Mouse (Mus musculus) MEL (cell line): ENCODE measurements at regions not wholly inside any gene's neighbourhood (a gene's known extent, or its start where the extent isn't known, plus 50 kb on each side); places are given as distances from the start of the nearest gene placed in this dataset.

Experiments
- DNase-seq: peaks from one replicate; pipeline ENCODE4 v3.0.0; 2011; ENCODE audit warnings: low read depth, low spot score
- H3K27ac ChIP-seq: 2 replicates; pipeline ENCODE4 v1.5.1; 2012; ENCODE audit warnings: low read depth, mild to moderate bottlenecking, control low read depth, low read length, moderate library complexity; ENCODE audit not compliant: control insufficient read depth
- H3K27me3 ChIP-seq, 2 experiments: fragments of 150-350 bp in 1 of 2; sonication (generic) in 1 of 2; 2 replicates each; pipeline ENCODE4 v1.6.1; 2012; ENCODE audit warnings: low read length in 2 of 2, mild to moderate bottlenecking in 2 of 2, improper control_type of control experiment in 1 of 2, moderate library complexity in 1 of 2; ENCODE audit not compliant: insufficient read depth in 2 of 2, control insufficient read depth in 1 of 2
- H3K36me3 ChIP-seq, 2 experiments: 2 replicates each; pipeline ENCODE4 v1.6.1; 2012 to 2014; ENCODE audit warnings: low read length in 2 of 2, improper control_type of control experiment in 1 of 2, inconsistent platforms in 1 of 2, mild to moderate bottlenecking in 1 of 2; ENCODE audit not compliant: insufficient read depth in 2 of 2, control insufficient read depth in 1 of 2
- H3K4me1 ChIP-seq, 2 experiments: fragments of 150-350 bp in 1 of 2; sonication (generic) in 1 of 2; 2 replicates each; pipeline ENCODE4 v1.6.1; 2012; ENCODE audit warnings: low read length in 2 of 2, improper control_type of control experiment in 1 of 2, mild to moderate bottlenecking in 1 of 2; ENCODE audit not compliant: insufficient read depth in 2 of 2, control insufficient read depth in 1 of 2
- H3K4me3 ChIP-seq, 2 experiments: fragments of 150-350 bp in 1 of 2; sonication (generic) in 1 of 2; 2 replicates each; pipeline ENCODE4 v1.5.1; 2012; ENCODE audit warnings: low read depth in 2 of 2, low read length in 2 of 2, mild to moderate bottlenecking in 2 of 2, moderate library complexity in 2 of 2, control low read depth in 1 of 2, improper control_type of control experiment in 1 of 2; ENCODE audit not compliant: control insufficient read depth in 1 of 2, insufficient read depth in 1 of 2
- H3K79me2 ChIP-seq: 2 replicates; pipeline ENCODE4 v1.6.1; 2012; ENCODE audit warnings: mild to moderate bottlenecking, low read length, moderate library complexity; ENCODE audit not compliant: control insufficient read depth, poor library complexity, insufficient read depth
- H3K9ac ChIP-seq: 2 replicates; pipeline ENCODE4 v1.6.1; 2012; ENCODE audit warnings: low read depth, mild to moderate bottlenecking, control low read depth, low read length, moderate library complexity; ENCODE audit not compliant: control insufficient read depth, poor library complexity, severe bottlenecking
- H3K9me3 ChIP-seq: fragments of 150-350 bp; sonication (generic); replicated peaks from 2 replicates; pipeline ENCODE4 v1.6.1; 2012; ENCODE audit warnings: mild to moderate bottlenecking, low read length, improper control_type of control experiment, moderate library complexity; ENCODE audit not compliant: insufficient read depth
- BHLHE40 ChIP-seq: IDR thresholded peaks from 2 replicates; pipeline ENCODE4 v1.6.1; 2012; ENCODE audit warnings: low read depth, mild to moderate bottlenecking, inconsistent platforms, low read length, improper control_type of control experiment, borderline replicate concordance
- CHD2 ChIP-seq: IDR thresholded peaks from 2 replicates; pipeline ENCODE4 v1.6.1; 2011; ENCODE audit warnings: low read length, improper control_type of control experiment
- CTCF ChIP-seq, 3 experiments: IDR thresholded peaks in 2 of 3; conservative IDR thresholded peaks in 1 of 3; 2 replicates each; pipeline ENCODE4 v1.5.1; 2011 to 2012; ENCODE audit warnings: low read length in 3 of 3, low read depth in 2 of 3, mild to moderate bottlenecking in 2 of 3, improper control_type of control experiment in 1 of 3, inconsistent platforms in 1 of 3, mixed read lengths in 1 of 3, moderate library complexity in 1 of 3; ENCODE audit not compliant: control insufficient read depth in 1 of 3, insufficient read depth in 1 of 3, poor library complexity in 1 of 3, severe bottlenecking in 1 of 3
- E2F4 ChIP-seq: IDR thresholded peaks from 2 replicates; pipeline ENCODE4 v1.6.1; 2011; ENCODE audit warnings: low read depth, low read length, improper control_type of control experiment, borderline replicate concordance
- GATA1 ChIP-seq: IDR thresholded peaks from 2 replicates; pipeline ENCODE4 v1.6.1; 2011; ENCODE audit warnings: low read depth, low read length, improper control_type of control experiment
- HCFC1 ChIP-seq: IDR thresholded peaks from 2 replicates; pipeline ENCODE4 v1.6.1; 2012; ENCODE audit warnings: low read depth, mild to moderate bottlenecking, inconsistent platforms, low read length, improper control_type of control experiment, moderate library complexity
- JUND ChIP-seq: IDR thresholded peaks from 2 replicates; pipeline ENCODE4 v1.6.1; 2011; ENCODE audit warnings: low read depth, mild to moderate bottlenecking, improper control_type of control experiment, low read length
- KAT2A ChIP-seq: conservative IDR thresholded peaks from 2 replicates; pipeline ENCODE4 v1.6.1; 2012; ENCODE audit warnings: low read depth, low read length, improper control_type of control experiment, inconsistent platforms
- MAZ ChIP-seq: IDR thresholded peaks from 2 replicates; pipeline ENCODE4 v1.6.1; 2012; ENCODE audit warnings: low read depth, mild to moderate bottlenecking, inconsistent platforms, low read length, improper control_type of control experiment
- MYB ChIP-seq: IDR thresholded peaks from 2 replicates; pipeline ENCODE4 v1.6.1; 2011; ENCODE audit warnings: mild to moderate bottlenecking, low read depth, low read length, improper control_type of control experiment
- NRF1 ChIP-seq: IDR thresholded peaks from 2 replicates; pipeline ENCODE4 v1.6.1; 2014; ENCODE audit warnings: low read depth, mild to moderate bottlenecking, inconsistent platforms, low read length, improper control_type of control experiment, moderate library complexity; ENCODE audit not compliant: poor library complexity, insufficient read depth, severe bottlenecking
- POLR2A ChIP-seq, 2 experiments: IDR thresholded peaks; 2 replicates each; pipeline ENCODE4 v1.6.1; 2011 to 2012; ENCODE audit warnings: low read length in 2 of 2, mild to moderate bottlenecking in 2 of 2, control low read depth in 1 of 2, improper control_type of control experiment in 1 of 2, low read depth in 1 of 2, moderate library complexity in 1 of 2; ENCODE audit not compliant: control insufficient read depth in 1 of 2, insufficient read depth in 1 of 2, poor library complexity in 1 of 2
- POLR2AphosphoS5 ChIP-seq: IDR thresholded peaks from 2 replicates; pipeline ENCODE4 v1.6.1; 2012; ENCODE audit warnings: low read depth, borderline replicate concordance, mild to moderate bottlenecking, inconsistent platforms, low read length, moderate library complexity, mixed read lengths
- SIN3A ChIP-seq: IDR thresholded peaks from 2 replicates; pipeline ENCODE4 v1.6.1; 2012; ENCODE audit warnings: low read length, improper control_type of control experiment, inconsistent platforms
- SMC3 ChIP-seq: IDR thresholded peaks from 2 replicates; pipeline ENCODE4 v1.6.1; 2011; ENCODE audit warnings: low read depth, low read length, improper control_type of control experiment
- TBP ChIP-seq: IDR thresholded peaks from 2 replicates; pipeline ENCODE4 v1.8.0; 2011; ENCODE audit warnings: low read depth, low read length, improper control_type of control experiment
- UBTF ChIP-seq: IDR thresholded peaks from 2 replicates; pipeline ENCODE4 v1.6.1; 2012; ENCODE audit warnings: low read depth, mild to moderate bottlenecking, inconsistent platforms, low read length, improper control_type of control experiment, moderate library complexity, borderline replicate concordance; ENCODE audit not compliant: insufficient read depth
- USF1 ChIP-seq: IDR thresholded peaks from 2 replicates; pipeline ENCODE4 v1.6.1; 2014; ENCODE audit warnings: low read depth, mild to moderate bottlenecking, inconsistent platforms, low read length, improper control_type of control experiment, moderate library complexity
- ZKSCAN1 ChIP-seq: IDR thresholded peaks from 2 replicates; pipeline ENCODE4 v1.6.1; 2012; ENCODE audit warnings: low read depth, mild to moderate bottlenecking, inconsistent platforms, low read length, improper control_type of control experiment, moderate library complexity
- ZMIZ1 ChIP-seq: IDR thresholded peaks from 2 replicates; pipeline ENCODE4 v1.6.1; 2012; ENCODE audit warnings: low read depth, mild to moderate bottlenecking, inconsistent platforms, low read length, improper control_type of control experiment, moderate library complexity
- ZNF384 ChIP-seq: IDR thresholded peaks from 2 replicates; pipeline ENCODE4 v1.6.1; 2012; ENCODE audit warnings: low read depth, mild to moderate bottlenecking, inconsistent platforms, low read length, improper control_type of control experiment

GRCm38 (mm10) chr17:45294256-45294865 is 139.2 kb downstream of the Cdc5l start:
- no peak for TF ChIP-seq UBTF
- no peak for TF ChIP-seq USF1
- no peak for TF ChIP-seq POLR2AphosphoS5
- Histone ChIP-seq H3K4me1 (no peaks in the 10 kb centered on the region), H3K27ac (no peak overlapping the region), H3K36me3 (no peaks in the 10 kb centered on the region), H3K4me3 (no peak overlapping the region), H3K9ac (no peak overlapping the region), H3K27me3 (no peaks in the 10 kb centered on the region), H3K9me3 (no peaks in the 10 kb centered on the region), H3K79me2 (no peaks in the 10 kb centered on the region)
- DNase-seq = no peak

- Histone ChIP-seq H3K27ac (no peak overlapping the region), H3K36me3 (no peaks in the 10 kb centered on the region), H3K9me3 (no peaks in the 10 kb centered on the region), H3K9ac (no peak overlapping the region), H3K79me2 (no peaks in the 10 kb centered on the region), H3K4me1 (no peaks in the 10 kb centered on the region), H3K4me3 (no peak overlapping the region), H3K27me3 (no peaks in the 10 kb centered on the region)
- TF ChIP-seq USF1 (no peak), CTCF (IDR thresholded peaks at IDR 0.05 in 2 of 3, conservative IDR thresholded peaks at IDR 0.05 in 1 of 3; ENCODE audit: control insufficient read depth in 1 of 3, insufficient read depth in 1 of 3, low read depth in 2 of 3, low read length in 3 of 3, poor library complexity in 1 of 3, severe bottlenecking in 1 of 3) (no peak), ZKSCAN1 (no peak), CHD2 (no peak), BHLHE40 (no peak), E2F4 (no peak), POLR2AphosphoS5 (no peak), NRF1 (no peak), UBTF (no peak), GATA1 (no peak), ZMIZ1 (no peak), ZNF384 (no peak)
- DNase-seq = no peak
These were observed 140.7 kb downstream of the Cdc5l start for GRCm38 (mm10) chr17:45292883-45293282.

GRCm38 (mm10) chr17:45291052-45291451 is 142.5 kb downstream of the Cdc5l start:
- no peak for DNase-seq
- H3K9me3 ChIP-seq = no peaks in the 10 kb centered on the region
- no peak overlapping the region for H3K9ac ChIP-seq
- H3K27ac ChIP-seq = no peak overlapping the region
- no peaks in the 10 kb centered on the region for H3K79me2 ChIP-seq
- no peaks in the 10 kb centered on the region for H3K27me3 ChIP-seq
- 0 out of 4 replicates have a peak, but pooled peaks cover 0 to under 1% of the 10 kb centered on the region in 2 experiments for H3K4me1 ChIP-seq
- no peaks in the 10 kb centered on the region for H3K36me3 ChIP-seq
- TF ChIP-seq KAT2A = no peak
- TF ChIP-seq MYB = no peak
- no peak for TF ChIP-seq TBP
- TF ChIP-seq JUND = no peak
- no peak for TF ChIP-seq MAZ
- no peak for TF ChIP-seq SMC3
- no peak for TF ChIP-seq GATA1
- no peak for TF ChIP-seq POLR2A (IDR thresholded peaks at IDR 0.05; ENCODE audit: control insufficient read depth in 1 of 2, insufficient read depth in 1 of 2, low read depth in 1 of 2, low read length in 2 of 2, poor library complexity in 1 of 2)
- TF ChIP-seq NRF1 = no peak
- TF ChIP-seq ZNF384 = no peak
- no peak for TF ChIP-seq POLR2AphosphoS5
- TF ChIP-seq HCFC1 = no peak
- no peak for TF ChIP-seq SIN3A
- H3K4me3 ChIP-seq = no peak overlapping the region
